Mouse (Mus musculus): ENCODE measurements around the gene Ddx55.
"Not testable (repeated sequence)": the region's sequence is repeated elsewhere in the genome, so short reads cannot be mapped to it uniquely, and the experiment has no call there.

Gene Ddx55

DNA sequence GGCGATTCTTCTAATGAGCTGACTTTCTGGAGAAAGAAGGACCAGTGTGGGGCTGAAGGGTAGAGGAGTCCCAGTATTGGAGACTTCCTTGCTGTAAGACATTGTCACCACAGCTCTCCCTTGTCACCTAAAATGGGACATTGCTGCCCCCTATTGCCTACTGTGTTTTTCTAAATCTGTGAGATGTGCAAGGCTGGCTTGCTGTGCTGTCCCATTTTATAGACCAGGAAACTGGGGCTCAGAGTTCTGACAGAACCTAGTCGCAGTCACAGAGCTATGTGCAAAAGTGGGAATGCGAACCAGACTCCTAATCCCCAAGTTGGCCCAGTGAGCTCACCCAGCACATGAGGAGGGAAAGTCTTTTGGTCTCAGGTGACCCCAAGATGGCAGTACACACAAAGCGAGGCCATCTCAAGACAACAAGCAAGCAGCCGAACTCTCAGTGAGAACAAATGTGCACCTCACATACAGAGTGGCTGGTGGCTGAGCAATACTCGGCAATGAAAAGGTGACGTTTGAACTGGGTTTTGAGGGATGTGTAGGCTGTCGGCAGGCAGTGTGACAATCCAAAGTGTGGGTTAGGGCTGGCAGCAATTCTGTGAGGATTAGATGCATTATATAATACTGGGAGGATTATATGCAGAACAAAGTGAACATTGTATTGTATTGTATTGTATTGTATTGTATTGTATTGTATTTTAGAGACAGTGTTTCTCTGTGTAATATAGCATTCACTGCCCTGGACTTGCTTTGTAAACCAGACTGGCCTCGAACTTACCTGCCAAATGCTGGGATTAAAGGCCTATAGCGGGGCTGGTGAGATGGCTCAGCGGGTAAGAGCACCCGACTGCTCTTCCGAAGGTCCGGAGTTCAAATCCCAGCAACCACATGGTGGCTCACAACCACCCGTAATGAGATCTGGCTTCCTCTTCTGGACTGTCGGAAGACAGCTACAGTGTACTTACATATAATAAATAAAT lies 13.6 kb upstream of the Ddx55 start:
- no peak for DNase-seq (ENCODE audit: extremely low spot score, low read depth, low spot score)

DNA sequence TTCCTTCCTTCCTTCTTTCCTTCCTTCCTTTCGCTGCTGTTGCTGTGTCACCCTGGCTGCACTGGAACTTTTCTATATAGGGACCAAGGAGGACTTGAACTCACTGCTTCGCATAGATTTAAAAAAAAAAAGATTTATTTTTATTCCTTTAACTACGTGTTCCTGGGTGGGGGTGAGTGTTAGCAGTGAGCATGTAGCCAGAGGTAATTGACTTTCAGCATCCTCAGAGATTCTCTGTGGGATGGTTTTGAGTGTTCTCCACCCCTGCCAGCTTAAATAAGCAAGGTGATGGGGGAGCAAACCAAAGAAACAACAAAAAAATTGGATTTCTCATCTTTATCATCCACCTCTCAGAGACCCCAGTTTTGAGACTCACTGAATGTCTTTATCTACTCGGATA lies 12.8 kb upstream of the Ddx55 start:
- DNase-seq (ENCODE audit: extremely low spot score, low read depth, low spot score): no peak

DNA sequence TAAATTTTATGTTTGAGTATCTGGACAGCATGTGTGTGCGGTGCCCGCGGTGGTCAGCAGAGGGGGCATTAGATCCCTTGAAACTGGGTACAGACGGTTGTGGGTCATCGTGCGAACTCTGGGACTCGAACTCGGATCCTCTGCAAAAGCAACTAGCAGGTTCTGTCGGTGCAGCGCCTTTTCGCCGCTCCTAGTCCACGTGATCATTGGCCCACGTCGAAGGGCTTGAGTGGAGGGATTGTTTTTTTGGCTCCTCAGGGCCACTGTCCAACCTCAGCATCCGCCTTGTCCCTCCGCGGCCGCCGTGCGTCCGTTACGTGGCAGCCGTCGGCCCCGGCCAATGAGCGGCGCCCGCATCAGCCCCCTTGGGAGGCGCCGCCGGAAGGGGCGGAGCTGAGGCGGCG lies 12.3 kb upstream of the Ddx55 start, which contains the start of gene Tmed2:
Gene Tmed2 (plus strand): TSS at position 313 of the 404 bp plus-strand sequence.
- peak; percentile 83 for DNase-seq (ENCODE audit: extremely low spot score, low read depth, low spot score)

DNA sequence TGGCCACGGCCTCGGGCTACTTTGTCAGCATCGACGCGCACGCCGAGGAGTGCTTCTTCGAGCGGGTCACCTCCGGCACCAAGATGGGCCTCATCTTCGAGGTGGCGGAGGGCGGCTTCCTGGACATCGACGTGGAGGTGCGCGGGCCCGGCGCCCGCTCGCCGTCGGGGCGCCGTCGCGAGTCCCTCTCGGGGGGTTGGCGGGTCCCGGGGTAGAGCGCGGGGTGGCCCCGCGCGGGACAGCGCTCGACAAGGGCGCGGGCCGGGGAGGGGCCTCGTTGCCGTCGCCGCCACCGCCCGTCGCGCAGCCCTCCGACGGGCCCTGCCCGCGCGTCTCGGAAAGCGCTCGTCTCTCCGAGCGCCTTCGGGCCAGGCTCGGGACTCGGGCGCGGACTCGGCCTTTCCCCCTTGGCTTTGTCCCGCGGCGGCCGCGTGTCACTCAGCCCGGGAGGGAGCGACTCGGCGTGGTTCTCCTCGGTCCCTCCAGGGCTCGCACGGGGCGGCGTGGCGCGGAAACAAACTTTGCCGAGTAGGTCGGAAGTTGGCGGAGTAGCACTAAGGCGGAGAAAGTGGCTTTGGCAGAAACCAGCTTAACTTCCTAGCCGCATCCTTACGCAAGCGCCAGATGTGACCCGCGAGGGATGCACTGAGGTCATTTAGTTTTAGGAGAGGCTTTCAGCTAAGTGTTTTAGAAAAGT lies 11.6 kb upstream of the Ddx55 start:
- DNase-seq (ENCODE audit: extremely low spot score, low read depth, low spot score): no peak

DNA sequence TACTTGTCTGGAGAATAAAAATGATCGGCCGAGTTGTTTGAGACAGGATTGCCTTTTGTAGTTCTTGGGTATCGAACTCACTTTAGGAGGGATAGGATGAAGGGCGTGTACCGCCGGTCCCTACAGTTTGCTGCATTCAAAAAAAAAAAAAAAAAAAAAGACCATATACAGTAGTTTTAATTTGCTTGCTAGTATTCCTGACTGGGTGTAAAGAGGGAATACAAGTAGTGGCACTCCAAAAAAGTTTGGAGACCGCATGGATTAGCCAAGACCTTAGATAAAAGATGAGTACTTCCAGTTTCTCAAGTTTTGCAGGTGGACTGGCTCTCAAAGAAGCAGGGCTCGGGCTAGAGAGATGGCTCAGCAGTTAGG lies 11.1 kb upstream of the Ddx55 start:
- DNase-seq (ENCODE audit: extremely low spot score, low read depth, low spot score): no peak

DNA sequence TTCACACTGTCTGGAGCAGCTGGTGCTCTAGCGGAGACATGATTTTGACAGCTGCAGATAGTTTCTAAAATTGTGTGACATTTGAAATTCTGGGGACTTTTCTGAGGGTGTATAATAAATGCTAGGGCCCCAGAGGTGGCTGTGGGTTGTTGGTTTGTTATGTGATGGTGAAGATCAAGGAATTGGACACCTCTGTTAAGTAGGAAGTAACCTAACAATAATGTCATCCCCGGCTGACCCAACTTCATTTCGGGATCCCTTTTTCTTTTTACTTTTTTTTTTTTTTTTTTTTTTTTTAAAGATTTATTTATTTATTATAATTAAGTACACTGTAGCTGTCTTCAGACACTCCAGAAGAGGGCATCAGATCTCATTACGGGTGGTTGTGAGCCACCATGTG lies 1.9 kb upstream of the Ddx55 start:
- not testable (repeated sequence) for DNase-seq (ENCODE audit: extremely low spot score, low read depth, low spot score)

DNA sequence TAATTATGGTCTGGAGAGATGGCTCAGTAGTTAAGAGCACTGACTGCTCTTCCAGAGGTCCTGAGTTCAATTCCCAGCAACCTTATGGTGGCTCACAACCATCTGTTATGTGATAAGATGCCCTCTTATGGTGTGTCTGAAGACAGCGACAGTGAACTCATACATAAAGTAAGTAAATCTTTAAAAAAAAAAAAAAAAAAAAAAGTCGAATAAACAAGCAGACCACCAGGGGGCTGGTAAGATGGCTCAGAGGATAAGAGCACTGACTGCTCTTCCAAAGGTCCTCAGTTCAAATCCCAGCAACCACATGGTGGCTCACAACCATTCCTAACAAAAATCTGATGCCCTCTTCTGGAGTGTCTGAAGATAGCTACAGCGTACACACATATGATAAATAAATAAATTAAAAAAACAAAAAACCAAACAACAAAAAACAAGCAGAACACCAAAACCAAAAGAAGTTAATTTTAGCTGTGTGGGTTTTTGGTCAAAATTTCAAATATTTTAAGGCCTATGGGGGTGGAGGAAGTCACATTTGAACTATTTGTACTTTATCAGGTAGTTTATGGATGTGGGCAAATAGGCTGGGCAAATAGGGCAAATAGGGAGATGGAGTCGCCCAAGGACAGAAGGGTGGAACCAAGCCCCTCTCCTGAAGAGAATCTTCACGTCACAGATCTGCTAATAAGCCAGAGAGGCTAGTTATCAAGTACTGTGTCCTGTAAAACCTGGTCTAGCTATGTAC lies 1.1 kb upstream of the Ddx55 start:
- not testable (repeated sequence) for DNase-seq (ENCODE audit: extremely low spot score, low read depth, low spot score)

DNA sequence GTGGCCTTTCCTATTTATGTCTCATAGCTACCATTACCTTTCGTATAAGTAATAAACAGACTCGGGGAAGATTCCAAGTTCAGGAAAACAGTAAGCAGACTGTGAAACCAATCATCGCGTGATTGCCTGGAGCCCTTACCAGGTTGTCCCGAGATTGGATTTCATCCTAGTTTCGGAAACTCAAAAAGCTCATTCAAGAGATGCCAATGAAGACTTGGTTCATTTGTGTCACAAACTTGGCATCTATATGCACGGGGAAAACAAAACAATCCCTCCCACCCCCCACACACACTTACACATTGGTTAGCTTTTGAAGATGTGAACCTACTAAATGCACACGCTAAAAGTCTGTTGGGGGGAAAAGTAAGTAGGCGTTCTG lies 581 bp upstream of the Ddx55 start:
- DNase-seq (ENCODE audit: extremely low spot score, low read depth, low spot score): no peak

DNA sequence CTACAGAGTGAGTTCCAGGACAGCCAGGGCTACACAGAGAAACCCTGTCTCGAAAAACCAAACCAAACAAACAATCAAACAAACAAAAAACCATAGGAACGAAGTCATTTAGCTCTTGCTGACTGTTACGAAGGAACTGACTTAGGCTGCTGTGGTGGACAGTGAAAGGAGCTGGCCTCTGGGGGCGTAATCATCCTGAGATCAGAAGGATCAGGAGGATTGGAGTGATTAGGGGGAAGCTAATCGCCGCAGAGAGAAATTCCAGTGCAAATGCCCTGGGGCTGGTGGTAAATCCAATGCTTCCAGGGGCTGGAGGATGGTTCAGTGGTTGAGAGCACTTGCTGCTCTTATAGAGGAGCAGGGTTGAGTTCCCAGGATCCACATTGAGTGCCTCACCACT lies 943 bp downstream of the Ddx55 start:
- no peak for DNase-seq (ENCODE audit: extremely low spot score, low read depth, low spot score)

DNA sequence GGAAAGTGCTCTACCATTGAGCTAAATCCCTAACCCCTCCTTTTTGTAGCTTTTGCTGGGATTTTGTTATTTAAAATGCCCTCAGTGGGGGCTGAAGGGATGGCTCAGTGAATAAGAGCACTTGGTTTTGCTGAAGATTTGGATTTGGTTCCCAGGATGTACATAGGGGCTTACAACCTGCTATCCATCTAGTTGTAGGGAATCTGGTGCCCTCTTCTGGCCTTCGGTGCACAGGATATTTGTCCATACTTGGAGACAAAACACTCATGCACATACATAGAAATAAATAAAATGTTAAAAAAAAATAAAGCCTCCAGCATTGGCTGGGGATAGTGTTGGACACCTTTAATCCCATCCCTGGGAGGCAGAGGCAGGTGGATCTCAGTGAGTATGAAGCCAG lies 2.5 kb downstream of the Ddx55 start:
- no peak for DNase-seq (ENCODE audit: extremely low spot score, low read depth, low spot score)

DNA sequence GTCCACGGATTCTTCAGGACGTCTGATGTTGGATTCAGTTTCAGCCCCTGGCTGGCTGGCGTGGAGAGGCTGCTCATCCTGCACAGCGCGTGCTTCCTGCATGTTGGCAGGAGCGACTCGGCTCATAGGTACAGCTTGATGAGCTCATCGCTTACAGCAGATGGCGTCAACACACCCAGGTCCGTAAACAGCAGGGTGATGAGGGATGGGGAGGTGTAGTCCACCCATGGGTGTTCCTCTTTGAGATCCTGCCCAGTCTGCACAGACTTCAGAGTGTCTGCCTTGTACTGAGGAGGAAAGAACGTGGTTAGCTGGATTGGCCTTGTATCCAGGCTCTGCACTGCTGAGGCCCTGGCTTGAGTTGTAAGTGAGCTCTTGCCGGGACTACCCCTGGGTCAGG lies 18.4 kb downstream of the Ddx55 start:
- DNase-seq (ENCODE audit: extremely low spot score, low read depth, low spot score): no peak

DNA sequence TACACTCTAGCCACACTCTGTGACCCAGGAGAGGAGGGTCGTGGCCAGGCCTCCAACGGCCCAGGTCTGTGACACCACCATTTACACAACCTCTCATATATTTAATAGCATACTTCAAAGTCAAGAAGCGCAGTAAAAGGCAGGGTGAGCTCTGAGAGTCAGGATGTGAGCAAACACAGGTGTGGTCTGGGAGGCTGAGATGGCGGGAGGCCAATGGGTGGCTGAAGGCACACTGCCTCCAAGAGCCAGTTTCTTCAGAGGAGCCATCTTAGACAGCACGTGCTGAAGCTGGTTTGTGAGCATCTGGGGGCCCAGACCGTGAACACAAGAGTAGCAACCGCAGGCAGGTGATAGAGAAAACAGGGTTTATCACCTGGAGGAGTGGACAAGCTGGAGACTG lies 22.8 kb downstream of the Ddx55 start:
- no peak for DNase-seq (ENCODE audit: extremely low spot score, low read depth, low spot score)

DNA sequence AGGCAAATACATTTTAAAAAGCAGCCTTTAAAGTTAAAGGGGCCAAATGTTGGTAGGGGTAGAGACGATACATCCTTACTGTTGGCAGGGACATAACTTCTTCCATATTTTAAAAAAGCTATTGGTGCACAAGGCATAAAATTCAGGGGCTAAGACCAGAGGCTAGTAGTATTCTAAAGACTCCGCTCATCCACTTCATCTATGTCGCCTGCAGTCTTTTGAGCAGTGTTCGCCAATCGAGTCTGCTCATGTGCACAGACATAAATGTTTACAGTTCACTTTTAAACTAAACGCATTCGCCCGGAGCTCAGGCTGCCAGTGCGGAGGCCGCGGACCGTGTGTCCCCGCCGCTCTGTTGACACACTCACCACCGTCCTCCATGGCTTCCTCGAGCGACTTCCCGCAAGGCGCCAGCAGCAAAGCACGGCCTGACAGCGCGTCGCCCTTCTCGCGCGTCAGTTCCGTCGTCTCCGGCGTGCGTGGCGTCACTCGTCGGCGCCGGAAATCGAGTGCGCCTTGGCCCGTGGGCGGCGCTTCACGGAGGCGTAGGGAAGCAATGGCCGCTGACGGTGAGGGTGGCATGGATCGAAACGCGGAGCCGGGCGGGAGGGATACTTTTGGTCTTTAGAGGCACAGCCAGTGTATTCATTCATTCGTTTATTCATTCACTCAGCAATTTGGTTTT lies 26.1 kb downstream of the Ddx55 start, which contains the start of the genes Eif2b1 and Gtf2h3:
Gene Eif2b1 (minus strand): TSS at position 499 of the 685 bp plus-strand sequence.
Gene Gtf2h3 (plus strand): TSS at position 508 of the 685 bp plus-strand sequence.
- DNase-seq (ENCODE audit: extremely low spot score, low read depth, low spot score): peak; percentile 72

DNA sequence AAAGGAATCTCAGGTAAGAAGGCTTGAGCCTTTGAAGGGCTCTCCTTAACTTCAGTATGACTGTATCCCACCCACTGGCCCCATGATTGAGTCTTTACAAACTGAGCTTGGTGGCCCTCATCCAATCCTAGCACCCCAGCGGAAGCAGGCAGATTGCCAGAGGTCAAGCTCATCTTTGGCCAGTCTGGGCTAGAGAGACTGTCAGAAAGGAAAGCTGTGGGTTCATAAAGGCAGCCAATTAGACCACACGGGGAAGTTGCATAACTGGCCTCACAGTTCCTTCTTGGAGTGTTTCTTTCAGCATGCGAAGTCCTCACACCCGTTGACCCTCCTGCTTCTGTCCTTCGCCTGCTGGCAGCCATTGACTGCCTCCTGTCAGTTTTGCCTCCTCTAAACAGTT lies 29.9 kb downstream of the Ddx55 start:
- DNase-seq (ENCODE audit: extremely low spot score, low read depth, low spot score): no peak

DNA sequence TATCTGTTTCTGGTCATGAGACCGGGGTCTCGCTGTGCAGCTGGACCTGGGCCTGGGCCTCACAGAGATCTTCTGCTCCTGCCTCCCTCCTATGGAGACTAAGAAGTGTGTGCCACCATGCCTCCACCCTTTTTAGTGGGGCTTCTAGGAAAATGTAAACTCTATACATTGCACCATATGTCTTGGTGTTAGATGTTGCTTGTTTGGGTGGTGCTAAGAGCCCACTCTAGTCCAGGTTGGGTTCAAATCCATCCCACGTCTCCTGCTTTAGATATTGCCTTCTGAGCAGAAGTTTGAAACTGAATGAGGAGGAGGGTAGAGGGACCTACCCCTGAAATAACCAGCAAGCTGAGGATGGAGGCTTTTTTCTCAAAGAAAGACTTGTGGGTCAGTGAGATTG lies 40.1 kb downstream of the Ddx55 start:
- no peak for DNase-seq (ENCODE audit: extremely low spot score, low read depth, low spot score)

DNA sequence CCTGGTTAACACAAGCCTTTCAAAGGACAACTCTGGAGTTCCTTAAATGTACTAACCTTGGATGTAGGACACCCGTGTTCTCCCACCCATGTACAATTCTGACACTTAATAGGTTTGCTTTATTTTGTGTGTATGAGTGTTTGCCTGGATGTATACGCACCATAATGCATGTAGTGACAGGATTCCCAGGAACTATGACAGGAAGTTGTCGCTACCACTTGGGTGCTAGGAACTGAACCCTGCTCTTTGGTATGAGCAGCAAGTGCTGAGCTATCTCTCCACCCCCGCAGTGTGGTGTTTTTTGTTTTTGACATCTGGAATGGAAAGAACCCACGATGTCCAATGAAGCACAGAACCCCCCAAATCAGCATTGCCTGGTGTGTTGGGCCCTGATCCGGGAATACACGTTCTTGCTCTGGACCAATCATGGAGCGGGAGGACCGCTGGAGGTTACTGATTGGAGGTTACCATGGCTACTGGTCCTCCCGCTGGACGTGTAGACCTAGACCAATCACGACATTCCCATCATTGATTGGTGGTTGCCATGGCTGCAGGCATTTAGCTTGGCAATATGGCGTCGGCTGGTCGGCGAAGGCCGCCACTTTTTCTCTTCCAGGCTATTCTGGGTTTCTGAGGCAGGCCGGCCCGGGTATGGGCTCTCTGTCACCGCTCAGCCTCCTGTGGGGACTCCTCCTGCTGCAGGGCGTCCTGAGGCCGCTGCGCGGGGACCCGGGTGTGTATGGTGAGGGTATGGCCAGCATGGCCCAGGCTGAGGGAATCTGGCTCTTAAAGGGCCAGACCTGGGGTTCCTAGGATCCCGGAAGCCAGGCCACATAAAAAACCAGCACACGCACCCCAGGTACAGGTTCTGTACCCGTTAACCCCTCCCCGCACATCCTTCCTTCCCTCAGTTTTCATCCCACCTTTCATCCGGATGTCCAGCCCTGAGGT lies 45.8 kb downstream of the Ddx55 start:
- DNase-seq (ENCODE audit: extremely low spot score, low read depth, low spot score): peak; percentile 90

DNA sequence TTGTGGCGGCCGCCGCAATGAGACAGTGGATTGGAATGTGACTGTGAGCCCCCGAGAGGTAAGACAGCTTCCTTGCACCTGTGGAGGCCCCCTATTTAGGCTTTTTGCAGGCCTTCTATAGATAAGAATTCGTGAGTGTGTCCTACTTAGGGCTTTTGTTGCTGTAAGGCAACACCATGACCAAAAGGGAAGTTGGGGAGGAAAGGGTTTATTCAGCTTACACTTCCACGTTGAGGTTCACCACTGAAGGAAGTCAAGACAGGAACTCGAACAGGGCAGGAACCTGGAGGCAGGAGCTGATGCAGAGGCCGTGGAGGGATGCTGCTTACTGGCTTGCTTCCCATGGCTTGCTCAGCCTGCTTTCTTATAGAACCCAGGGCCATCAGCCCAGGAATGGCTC lies 47.1 kb downstream of the Ddx55 start:
- not testable (repeated sequence) for DNase-seq (ENCODE audit: extremely low spot score, low read depth, low spot score)

DNA sequence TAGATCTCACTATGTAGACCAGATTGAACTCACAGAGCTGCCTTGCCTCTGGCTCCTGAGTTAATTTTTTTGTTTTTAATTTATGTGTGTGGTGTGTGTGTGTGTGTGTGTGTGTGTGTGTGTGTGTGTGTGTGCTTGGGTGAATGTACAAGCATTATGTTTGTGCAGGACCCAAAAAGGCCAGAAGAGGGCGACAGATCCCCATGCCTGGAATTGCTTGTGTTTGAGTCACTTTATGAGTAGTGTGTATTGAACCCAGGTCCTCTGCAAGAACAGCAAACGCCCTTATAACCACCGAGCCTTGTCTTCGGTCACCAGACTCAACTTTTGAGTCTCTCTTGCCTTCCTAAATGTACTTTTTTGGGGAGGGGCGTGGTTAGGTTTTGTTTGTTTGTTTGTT lies 49.7 kb downstream of the Ddx55 start:
- peak; percentile 20 for DNase-seq (ENCODE audit: extremely low spot score, low read depth, low spot score)

DNA sequence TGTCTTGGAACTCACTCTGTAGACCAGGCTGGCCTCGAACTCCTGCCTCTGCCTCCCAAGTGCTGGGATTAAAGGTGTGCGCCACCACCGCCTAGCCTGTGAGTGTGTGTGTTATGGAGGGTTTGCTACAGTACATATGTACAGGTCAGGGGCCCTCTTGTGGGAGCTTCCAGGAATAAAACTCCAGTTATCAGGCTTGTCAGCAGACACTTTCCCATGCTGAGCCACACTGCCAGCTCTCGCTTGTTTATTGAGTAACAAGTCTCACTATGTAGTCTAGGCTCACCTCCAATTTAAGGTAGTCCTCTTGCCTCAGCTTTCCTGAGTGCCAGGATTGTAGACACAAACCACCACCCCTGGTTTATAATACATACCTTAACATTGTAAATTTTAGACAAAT lies 51.6 kb downstream of the Ddx55 start:
- no peak for DNase-seq (ENCODE audit: extremely low spot score, low read depth, low spot score)

All from hindlimb bud, embryonic 11.5 days (tissue).